Mouse (Mus musculus): ENCODE measurements around the gene Glipr2.
A peak's percentile ranks its signal among the peaks of the same experiment; 100 is the strongest.

Gene Glipr2

DNA sequence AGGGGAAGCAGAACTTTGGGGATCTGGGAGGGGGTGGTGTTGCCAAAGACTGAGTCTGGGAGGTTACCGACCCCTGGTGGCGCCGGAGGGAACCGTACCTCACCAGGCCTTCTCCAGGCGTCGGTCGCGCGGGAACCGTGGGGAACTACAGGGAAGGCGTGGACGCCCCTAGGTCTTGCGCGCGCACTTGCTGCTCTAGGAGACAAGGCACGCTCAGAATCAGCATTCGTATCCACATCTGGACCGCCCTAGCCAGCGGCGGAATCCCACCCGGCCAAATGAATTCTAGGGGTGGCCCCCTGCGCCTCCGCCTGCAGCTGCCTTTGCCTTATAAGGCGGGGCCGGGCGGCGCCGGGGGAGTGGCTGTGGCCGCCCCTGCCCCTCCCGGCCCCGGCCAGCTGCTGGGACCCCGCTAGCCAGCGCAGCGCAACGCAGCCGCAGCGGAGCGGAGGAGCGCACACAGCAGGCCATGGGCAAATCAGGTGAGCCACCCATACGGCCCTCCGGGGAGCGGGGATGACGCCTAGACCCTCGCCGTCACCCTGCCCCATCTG lies at the start of gene Glipr2:
Glipr2 (plus strand) TSS at position 110 of the 554 bp plus-strand sequence.
- peak; percentile 90 to 93 for DNase-seq

DNA sequence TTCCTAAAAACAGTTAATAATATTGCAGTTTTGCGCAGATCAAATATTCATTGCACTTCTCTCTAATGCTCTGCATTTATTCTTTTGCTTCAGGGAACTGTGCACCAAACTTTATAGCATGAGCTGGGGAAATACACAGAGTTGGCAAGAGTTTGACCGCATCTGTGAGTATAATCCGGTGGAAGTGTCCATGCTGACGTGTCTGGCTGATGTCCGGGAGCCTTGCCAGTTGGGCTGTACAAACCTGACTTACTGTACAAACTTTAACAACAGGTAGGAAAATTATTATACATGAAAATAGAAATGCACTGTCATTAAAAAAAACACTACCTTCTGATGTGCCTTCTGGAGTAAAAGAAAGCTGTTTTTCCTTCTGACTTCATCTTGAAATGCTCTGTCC lies 39.0 kb upstream of the Glipr2 start:
- no peak for DNase-seq

DNA sequence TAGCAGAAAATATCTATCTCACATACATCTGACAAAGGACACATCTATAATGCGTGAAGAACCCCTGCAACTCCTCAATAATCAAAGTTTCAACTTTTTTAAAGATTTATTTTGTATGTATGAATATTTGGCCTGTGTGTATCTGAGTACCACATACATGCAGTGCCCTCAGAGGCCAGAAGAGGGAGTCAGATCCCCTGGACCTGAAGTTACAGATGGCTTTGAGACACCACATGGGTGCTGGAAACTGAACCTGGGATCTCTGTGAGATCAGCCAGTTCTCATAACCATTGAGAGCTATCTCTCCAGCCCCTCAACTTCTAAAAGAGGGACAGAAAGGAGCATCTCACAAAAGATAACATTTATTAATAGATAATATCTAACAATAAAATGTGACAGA lies 36.6 kb upstream of the Glipr2 start:
- DNase-seq = no peak

DNA sequence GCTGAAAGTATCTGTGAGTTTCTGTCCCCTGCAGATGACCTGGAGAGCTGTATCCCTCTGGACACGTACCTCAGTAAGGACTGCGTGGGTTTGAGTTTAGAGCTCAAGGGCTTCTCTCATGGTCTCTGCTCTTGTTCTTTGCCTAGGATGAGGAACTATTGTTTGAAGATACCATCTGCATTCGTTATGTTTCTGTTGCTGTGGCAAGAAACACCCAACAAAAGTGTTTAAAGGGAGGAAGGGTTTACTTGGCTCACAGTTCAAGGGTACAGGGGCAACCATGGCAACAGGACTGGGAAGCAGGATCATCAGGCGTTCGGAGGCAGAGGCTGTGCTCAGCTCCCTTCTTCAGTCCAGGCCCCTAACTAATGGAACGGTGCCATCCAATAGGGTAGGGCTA lies 32.1 kb upstream of the Glipr2 start:
- no peak for DNase-seq

DNA sequence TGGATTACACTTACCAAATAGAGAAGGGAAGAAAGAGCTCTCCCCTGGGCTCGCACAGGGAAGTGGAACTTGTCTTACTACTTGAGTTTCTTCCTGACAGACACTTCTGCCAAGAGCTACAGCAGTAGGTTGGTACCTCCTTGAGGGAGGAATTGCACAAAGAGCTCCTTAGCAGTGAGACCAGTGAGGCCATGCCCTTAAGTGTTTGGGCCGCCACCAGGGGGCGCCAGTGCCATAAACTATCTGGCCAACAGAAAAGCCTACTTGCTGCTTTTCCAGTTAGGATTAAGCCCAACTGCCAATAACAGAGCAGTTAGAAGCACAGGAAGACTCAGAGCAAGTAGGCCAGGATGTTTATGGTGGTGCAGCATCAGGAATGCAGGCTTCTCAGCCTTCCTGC lies 31.4 kb upstream of the Glipr2 start:
- DNase-seq = peak; percentile 88 to 89

DNA sequence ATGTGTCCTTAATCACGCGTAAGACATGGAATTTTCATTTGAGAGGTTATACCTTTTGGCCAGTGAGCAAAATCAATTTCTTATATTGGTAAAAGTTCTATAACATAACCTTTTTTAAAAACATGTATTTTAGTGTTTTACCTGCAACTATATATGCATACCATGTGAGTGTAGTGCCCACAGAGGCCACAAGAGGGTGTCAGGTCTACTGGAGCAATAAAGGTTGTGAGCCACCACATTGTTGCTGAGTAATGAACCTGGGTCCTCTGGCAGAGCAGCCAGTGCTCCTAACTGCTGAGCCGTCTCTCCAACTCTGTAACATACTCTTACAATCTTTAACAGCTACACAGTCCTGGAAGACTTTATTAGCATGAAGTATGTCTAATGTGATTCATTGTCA lies 29.4 kb upstream of the Glipr2 start:
- peak in 1 of 2 experiments; percentile 49 for DNase-seq

DNA sequence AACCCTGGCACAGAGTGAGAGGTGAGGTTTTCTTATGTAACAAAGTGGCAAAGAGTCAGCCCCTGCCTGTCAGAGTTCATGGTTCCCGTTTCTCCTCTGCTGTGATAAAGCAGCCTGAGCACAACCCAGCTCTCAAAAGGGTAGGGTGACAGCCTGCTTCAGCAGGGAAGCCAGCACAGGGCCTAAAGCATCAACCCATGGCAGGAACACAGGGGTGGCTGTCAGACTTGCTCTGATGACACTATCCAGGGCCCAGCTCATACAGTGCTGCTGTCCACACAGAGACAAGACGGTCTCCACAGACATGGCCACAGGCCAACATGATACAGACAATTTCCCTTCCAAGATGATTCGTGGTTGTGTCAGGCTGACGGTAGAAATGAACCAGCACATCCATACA lies 25.3 kb upstream of the Glipr2 start:
- no peak for DNase-seq

DNA sequence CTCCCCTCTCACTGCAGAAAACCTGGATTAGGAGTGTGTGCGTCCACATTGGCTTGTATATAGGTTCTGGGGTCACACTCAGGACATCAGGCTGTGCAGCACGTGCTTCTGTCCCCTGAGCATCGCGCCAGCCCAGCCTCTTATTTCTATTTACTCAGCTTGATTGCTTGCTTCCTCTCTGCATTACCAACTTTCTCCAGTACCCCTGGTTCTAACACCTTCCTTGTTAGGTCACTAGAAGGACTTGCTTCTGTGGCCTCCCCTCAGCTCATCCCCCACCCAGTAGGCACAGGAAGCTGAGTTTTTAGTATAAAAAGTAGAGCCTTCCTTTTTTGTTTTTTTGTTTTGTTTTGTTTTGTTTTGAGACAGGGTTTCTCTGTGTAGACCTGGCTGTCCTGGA lies 21.0 kb upstream of the Glipr2 start:
- no peak for DNase-seq

DNA sequence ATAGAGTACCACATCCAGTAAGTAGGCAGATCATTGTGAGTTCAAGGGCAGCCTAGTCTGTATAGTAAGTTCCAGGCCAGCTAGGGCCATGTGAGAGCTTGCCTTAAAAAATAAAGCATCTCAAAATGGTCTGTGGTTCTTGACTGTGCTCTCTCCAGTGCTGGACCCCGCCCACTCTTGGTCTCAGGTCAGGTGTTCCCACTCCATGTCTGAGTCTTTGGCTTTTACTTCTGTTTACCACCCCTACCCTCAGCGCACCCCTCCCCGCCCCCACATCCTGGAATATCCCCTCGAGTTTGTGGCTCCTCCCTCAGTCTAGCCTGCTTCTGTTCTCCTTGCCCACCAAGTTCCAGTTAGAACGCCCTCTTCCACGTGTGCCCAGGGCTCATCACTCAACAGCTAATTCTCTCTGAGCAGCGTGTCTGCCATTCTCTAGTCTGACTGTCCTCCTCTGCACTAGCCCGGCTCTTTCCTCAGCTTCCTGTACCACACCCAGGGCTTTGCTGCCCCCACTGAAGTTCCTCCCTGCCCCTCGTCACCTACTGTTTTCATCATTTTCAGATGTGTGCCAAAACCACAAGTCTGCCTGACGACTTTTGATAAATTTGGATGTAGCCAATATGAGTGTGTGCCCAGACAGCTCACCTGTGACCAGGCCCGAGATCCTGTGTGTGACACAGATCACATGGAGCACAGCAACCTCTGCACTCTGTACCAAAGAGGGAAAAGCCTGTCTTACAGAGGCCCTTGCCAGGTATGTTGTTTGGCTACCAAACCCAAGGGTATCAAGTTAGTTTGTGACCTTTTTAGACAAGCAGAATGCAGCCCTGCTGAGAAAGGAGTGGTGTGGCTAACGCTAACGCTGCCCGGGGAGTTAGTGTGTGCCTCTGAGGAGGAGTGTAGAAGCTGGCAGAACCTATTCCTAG lies 20.2 kb upstream of the Glipr2 start:
- DNase-seq = peak in 1 of 2 experiments; percentile 13

DNA sequence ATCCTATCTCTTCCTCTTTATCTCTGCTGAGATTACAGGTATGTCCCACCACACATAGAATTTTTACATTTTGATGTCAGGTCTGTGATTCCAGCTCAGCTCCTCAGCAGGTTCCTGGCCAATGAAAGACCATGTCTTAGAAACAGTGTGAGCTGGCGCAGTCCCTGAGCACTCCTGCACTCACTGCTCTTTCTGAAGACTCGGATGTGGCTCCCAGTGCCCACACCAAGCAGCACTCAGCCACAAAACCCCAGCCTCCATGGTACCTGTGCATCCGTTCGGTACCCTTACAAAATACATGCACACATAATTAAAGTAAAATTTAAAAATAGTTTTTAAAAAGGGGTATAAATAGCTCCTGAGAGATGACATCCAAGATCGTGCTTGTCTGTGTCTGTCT lies 15.9 kb upstream of the Glipr2 start:
- DNase-seq = no peak

DNA sequence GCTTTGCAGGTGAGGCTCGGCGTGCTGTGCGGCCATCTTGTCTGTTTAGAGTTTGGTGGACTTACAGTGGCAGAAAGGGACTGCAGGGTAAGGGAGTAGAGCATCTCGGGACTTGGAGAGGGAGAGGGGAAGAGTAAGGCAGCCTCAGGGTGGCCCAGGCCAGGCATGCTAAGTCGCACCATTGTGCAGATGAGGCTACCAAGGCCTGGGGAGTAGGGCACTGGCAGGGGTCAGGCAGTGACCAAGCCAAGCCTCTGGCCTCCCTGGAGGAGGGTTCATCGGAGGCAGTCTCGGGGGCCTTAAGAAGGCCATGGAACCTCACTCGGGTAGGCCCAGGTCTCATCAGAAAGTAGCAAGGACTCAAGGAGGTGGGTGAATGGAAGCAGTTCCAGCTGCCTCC lies 14.8 kb upstream of the Glipr2 start:
- DNase-seq = no peak

DNA sequence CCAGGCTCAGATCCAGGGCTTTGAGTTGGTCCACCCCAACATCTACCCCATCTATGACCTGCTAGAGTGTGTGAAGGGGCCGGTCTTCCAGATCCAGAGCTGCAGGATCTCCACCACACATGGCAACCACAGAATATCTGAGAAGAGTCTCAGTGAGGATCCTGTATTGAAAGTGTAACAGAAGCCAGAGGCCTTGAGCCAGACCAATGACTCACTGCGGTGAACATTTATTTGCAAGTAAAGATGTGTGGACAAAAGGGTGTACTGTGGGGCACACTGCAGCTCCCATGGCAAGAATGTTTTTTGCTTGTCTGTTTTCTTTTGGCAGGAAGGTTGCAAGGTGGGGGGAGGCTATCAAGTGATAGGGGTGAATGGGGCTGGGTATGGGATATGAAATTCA lies 9.6 kb upstream of the Glipr2 start:
- DNase-seq = no peak

DNA sequence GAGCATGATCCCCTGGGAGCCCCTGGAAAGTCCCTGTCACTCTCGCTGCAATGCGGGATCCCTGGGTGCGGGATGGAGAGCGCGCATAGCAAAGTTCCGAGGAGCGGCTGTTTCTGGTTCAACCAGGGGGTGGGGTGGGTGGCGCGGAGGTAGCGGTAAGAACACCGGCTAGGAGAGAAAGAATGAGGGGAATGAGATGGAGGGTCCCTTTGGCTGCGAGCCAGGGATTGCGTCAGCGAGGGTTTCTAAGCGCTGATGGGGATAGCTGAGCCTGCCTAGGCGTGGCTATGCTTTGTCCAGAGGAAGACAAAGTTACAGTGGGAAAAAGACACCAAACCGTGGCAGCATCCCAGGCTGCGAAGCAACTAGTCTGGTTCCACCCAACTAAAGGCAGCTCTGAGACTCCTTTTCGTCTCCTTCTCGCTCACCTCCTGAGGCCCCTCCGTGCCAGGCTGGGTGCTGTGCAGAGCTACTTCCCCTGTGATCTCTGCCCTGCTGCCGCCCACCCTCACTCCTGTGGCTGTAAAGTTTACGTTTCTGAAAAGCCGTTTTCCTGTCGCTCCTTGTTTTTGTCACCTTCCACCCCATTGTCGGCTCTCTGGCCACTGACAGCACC lies 753 bp downstream of the Glipr2 start:
- DNase-seq = peak; percentile 77 to 80

DNA sequence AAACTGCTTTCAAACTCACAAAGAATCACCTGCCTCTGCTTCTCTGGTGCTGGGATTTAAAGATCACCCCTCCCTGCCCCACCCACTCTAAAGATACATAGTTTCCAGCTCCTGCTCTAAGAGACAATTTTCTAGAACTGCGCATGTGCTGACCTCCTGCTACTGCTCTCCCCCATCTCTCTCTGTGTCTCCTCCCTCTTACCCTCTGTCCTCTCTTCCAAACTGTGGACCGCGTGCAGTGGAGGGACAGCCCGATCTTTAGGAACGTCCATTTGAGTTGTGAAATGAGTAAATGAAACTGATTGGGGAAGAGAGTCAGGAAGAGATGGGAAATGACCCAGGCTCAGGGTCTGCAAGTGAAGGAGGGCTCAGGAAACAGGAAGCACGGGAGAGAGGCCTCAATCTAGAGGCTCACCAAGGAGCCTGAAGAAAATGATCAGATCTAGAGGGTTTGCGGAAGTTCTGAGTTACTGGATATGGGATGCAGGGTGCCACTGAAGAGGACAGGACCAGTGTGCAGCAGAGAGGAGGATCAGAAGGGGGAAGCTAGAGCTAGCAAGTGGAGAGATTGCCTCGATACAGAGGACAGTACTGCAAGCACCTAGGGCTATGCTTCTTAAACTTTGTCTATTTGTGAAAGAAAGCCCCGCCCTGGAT lies 2.5 kb downstream of the Glipr2 start:
- no peak for DNase-seq

DNA sequence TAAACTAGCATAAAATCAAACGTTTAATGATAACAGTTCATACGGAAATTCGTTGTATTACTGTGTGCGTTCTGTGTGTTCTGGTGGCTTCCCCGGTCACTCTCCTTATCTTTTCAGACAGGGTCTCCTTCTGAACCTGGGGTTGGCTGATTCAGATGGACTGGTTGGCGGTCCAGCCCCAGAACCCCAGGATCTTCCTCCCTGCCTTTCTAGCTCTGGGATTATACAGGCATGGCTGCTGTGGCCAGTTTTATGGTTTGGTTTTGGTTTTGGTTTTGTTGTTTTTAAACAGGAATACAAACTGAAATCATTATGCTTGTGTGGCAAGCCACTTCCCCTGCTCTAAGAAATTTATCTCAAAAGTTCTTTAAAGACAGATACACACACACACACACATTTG lies 3.0 kb downstream of the Glipr2 start:
- DNase-seq = no peak

DNA sequence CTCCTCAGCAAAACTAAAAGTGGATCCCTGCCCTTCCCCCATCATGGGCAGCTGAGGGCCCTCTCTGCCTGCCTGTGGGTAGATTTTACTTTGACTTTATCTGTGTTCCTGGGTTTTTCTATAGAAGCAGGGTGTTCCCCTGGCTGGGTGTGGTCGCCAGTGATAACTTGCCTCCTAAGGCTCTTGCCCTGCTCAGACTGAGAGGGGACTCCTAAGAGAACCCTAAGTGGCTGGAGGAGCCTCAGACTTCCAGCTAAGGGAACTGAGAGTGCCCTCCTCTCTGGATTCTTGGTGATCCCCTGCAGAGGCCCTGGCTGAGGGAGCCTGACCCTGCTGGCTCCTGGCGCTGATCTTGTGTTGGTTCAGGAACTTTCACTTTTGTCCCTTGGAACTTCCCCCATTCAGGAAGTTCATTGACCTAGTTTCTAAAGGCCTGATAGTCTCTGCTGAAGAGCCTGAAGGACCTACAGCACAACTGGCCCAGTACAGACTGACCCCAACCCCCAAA lies 7.2 kb downstream of the Glipr2 start:
- DNase-seq = peak; percentile 43 to 50

DNA sequence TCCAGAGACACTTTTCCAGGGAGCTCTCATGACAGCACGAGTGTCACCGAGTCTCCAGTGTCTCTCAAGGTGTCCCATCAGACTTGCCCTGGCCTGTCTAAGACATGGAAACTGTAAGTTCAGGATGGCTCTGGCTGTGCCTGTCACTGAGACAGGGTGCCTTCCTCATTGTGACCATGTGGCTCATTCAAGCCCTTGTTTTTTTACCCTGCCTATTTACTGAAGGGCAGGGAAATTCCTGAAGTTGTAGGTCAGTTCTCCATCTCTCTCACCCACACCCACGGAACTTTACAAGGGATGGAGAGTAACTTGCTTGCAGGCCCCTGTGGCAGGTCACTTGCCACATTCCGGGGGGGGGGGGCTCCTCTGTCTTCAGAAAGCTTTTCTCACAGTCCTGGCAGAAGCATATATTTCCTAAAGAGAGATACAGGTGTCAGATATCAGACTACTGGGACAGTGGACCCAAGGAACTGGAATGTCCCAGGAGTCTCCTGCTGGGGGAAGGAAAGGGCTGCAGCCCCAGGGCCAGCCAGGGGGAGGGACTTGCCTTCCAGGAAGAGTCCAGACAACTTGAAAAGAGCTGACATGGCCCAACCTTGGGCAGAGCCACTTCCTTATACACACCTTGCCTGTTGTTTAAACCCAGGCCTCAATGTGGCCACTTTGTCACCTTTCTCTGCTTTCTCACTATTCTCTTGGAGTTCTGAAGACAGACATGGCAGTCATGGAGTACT lies 7.9 kb downstream of the Glipr2 start:
- peak; percentile 44 to 51 for DNase-seq

DNA sequence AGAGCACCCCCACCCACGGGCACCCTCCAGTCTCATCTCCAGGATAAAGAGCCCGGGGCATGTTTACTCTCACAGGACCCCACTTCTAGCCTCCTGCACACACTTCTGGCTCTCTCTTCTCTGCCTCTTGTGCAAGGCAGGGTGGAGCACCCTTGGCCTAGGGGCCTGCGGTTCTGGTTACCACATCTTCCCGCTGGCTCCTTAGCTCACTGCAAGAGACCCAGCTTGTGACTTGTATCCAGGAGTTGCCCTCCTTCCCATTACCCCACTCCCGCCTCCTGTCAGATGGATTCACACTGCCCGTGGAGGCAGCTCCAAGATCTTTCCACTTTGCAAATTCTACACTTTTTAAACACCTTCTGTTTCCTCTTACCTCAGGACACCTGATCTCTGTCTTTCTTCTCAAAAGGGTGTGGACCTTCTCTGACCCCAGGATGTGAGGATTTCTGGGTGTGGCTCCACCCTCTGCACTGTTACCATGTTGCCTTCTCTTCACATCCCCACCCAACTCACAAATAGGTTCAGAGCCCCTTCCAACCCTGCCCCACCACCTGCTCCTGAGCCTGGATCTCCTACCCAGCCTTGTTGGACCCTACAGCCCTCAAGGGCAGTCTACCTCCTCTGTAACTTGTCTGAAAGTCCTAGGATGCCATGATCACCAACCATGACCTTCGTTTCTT lies 8.8 kb downstream of the Glipr2 start:
- DNase-seq = peak; percentile 60 to 70

DNA sequence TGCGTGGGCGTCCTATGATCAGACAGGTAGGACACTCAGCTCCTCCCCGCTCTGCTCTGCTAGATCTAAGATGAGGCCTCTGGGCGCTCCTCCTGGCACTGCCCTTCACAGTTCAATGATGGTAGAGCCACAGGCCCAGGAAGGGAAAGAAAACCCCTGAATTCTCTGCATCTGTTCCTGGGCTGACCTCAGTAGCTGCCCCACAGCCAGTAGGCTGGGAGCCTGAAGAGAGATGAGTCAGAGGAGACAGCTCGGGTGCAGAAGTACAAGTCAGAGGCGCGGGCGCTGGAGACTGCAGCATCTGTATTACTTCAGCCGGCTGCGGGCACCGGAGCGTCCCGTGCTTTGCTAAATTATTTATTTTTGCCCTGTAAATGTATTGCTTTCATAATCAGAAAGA lies 11.4 kb downstream of the Glipr2 start:
- peak; percentile 72 to 81 for DNase-seq

DNA sequence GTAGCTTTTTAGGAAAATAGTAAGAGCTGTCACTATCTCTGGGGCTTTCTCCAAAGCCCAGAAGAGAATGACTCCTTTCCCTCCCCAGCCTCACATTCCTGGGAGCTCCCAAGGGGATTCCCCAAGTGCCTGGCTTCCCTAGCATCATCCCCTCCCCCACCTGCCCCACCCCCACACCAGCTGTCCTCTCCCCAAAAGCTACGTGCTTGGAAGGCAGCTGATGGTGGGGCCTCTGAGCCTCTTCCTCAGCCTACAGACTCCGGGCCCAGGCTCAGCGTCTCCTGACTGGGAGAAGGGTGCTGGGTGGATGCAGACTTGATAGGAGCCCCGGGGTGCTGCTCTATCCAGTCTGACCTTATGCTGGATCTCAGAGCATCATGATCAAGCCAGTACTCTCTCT lies 12.2 kb downstream of the Glipr2 start:
- peak in 1 of 2 experiments; percentile 5 for DNase-seq

DNA sequence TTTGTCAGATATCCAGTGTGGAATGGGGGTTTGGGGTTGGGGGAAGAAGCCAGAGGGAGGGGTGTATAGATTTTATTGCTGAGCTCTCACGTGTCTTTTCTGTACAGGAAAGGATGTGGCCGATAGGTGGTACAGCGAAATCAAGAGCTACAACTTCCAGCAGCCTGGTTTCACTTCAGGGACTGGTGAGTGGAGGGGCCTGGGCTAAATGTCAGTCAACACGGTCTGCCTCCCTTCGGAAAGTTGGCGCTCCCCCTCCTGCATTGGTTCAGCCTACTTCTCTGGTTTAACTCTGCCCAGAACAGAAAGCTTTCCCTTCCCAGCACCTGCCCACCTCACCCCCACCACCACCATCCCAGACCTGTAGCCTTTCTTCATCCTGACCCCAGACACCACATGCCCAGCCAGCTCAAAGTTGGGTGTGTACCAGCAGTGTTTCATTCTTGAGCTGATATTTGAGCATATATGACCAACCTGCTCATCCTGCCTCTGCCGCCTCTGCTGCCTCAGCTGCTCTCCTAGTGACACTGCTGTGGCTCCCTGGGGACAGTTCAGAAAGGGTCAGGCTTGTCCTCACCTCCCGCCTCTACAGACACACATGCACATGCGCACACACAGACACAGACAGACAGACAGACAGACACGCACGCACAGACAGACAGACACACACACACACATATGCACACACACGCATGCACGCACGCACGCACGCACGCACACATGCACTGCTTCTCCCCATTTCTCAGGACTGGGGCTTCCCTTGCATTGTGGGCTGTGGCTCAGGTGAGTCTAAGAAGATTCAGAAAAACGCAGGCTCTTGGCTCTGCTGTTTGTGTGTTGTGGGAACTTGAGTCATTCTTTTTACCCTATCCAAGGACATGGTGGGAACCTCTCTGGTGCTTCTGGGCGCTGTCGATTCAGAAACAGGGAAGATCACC lies 13.5 kb downstream of the Glipr2 start:
- no peak for DNase-seq

Data from lung, postnatal 4 days (tissue).